Mouse (Mus musculus): ENCODE data around the gene Btbd35f11.
"Not testable (repeated sequence)": the region's sequence is repeated elsewhere in the genome, so short reads cannot be mapped to it uniquely, and the experiment has no call there.

Btbd35f11 gene

GRCm38 (mm10) chrX:3443590-3443989 lies at the start of gene Btbd35f11:
Gene Btbd35f11 (minus strand): TSS chrX:3443690.
- not testable (repeated sequence) for DNase-seq

- not testable (repeated sequence) for DNase-seq
These were observed 33.5 kb downstream of the Btbd35f11 start for GRCm38 (mm10) chrX:3409946-3410345.

All from cerebellum, adult 18-20 months (tissue).